Mouse (Mus musculus): ENCODE data around the gene Pif1. TPM values are rescaled to one million over a fixed set of nuclear protein-coding genes. Genes with fewer than 3 reads are reported as not detected.

The Pif1 gene
- total and polyA plus RNA-seq, 2 experiments from 2014 or later, result 1.0 to 3.7 TPM

- Histone ChIP-seq H3K36me3 (ENCODE audit: insufficient read depth) (0 out of 2 replicates have a peak, but pooled peaks cover 3% of the 10 kb centered on the region), H3K4me1 (ENCODE audit: insufficient read depth) (no peaks in the 10 kb centered on the region), H3K27ac (ENCODE audit: low read depth, low read length) (no peak overlapping the region), H3K27me3 (ENCODE audit: insufficient read depth, low read length) (no peaks in the 10 kb centered on the region), H3K4me3 (ENCODE audit: low read depth, low read length) (no peak overlapping the region), H3K9ac (no peak overlapping the region), H3K4me2 (ENCODE audit: low read depth) (no peak overlapping the region), H3K9me3 (ENCODE audit: low read length) (no peaks in the 10 kb centered on the region)
- ATAC-seq, result no peak; the same call in 1 of the 2 replicates
- WGBS, result 55% methylated on average over 5 of the region's 5 CpGs
- no peak for DNase-seq
- no peak for TF ChIP-seq CTCF (IDR thresholded peaks at IDR 0.05; ENCODE audit: low read depth)
These were observed 35.9 kb upstream of the Pif1 start for GRCm38 (mm10) chr9:65551035-65551434.

DNA sequence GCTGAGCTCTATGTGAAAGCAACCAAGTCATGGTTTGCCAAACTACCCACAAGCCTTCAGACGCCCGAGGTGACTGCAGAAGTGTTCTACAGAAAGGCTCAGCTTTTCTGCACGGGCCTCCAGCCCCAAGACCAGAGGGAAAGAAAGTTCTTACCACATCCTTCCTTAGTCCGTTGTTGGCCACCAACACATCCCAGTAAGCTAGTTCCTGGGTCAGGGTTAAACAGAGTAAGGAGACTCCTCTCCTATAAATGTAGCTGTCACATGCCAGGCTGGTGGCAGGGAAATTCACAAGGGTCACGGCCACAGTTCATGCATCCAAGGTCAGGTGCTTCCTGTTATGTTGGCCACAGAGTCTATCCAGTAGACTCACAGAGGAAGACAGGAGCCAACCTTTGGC, 34.8 kb upstream of the Pif1 start:
- no peak for TF ChIP-seq CTCF (IDR thresholded peaks at IDR 0.05; ENCODE audit: low read depth)
- Histone ChIP-seq H3K27me3 (ENCODE audit: insufficient read depth, low read length) (no peaks in the 10 kb centered on the region), H3K9ac (no peak overlapping the region), H3K27ac (ENCODE audit: low read depth, low read length) (no peak overlapping the region), H3K36me3 (ENCODE audit: insufficient read depth) (0 out of 2 replicates have a peak, but pooled peaks cover 9% of the 10 kb centered on the region), H3K4me3 (ENCODE audit: low read depth, low read length) (no peak overlapping the region), H3K4me1 (ENCODE audit: insufficient read depth) (no peaks in the 10 kb centered on the region), H3K9me3 (ENCODE audit: low read length) (no peaks in the 10 kb centered on the region), H3K4me2 (ENCODE audit: low read depth) (no peak overlapping the region)
- no peak for DNase-seq
- WGBS, result 88% methylated on average over 5 of the region's 5 CpGs
- ATAC-seq, result no peak

DNA sequence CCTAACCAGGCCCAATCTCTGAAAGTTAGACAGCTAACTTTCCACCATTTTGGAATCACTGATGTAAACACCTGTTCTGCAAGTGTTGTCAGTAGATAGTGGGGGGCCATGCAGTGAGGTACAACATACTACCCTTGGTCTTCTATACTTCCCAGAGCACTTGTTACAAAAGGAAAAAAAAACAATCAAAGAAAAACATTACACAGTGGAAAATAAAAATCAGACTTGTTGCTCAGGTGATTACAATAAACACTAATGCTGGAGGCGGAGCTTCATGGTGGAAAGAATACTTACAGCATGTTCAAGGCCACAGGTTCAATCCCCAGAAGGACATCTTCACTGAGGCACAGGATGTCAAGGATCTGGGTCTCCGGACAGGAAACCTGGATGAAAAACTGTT, 34.2 kb upstream of the Pif1 start:
- DNase-seq (no peak), ATAC-seq (no peak)
- no peaks in the 10 kb centered on the region for H3K9me3 ChIP-seq (ENCODE audit: low read length)
- no peak overlapping the region for H3K4me2 ChIP-seq (ENCODE audit: low read depth)
- H3K36me3 ChIP-seq (ENCODE audit: insufficient read depth), result 0 out of 2 replicates have a peak, but pooled peaks cover 9% of the 10 kb centered on the region
- H3K4me1 ChIP-seq (ENCODE audit: insufficient read depth), result no peaks in the 10 kb centered on the region
- no peak overlapping the region for H3K9ac ChIP-seq
- H3K27me3 ChIP-seq (ENCODE audit: insufficient read depth, low read length), result no peaks in the 10 kb centered on the region
- no peak overlapping the region for H3K4me3 ChIP-seq (ENCODE audit: low read depth, low read length)
- TF ChIP-seq CTCF (IDR thresholded peaks at IDR 0.05; ENCODE audit: low read depth), result no peak
- WGBS, result 99% methylated on average over 2 of the region's 2 CpGs
- no peak overlapping the region for H3K27ac ChIP-seq (ENCODE audit: low read depth, low read length)

DNA sequence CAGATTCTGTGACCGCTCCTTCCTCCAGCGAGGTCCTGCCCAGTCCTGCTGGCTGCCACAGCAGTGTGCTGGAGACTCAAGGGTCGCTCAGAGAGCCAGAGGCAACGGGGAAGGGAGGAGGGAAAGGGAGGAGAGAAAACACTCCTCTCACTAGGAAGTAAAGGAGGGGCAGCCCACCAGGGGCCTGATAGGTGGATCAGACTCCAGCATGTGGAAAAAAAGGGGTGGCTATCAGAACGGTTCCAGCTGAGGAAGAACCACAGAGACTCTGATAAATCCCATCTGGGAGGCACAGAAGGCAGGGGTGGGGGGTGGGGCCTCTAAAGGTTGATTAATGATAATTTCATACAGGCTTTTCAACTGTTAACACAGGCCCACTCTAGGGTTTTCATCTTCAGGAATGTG, 32.0 kb upstream of the Pif1 start:
- H3K4me1 ChIP-seq (ENCODE audit: insufficient read depth), result no peaks in the 10 kb centered on the region
- H3K36me3 ChIP-seq (ENCODE audit: insufficient read depth), result 0 out of 2 replicates have a peak, but pooled peaks cover 9% of the 10 kb centered on the region
- DNase-seq (no peak), ATAC-seq (no peak)
- H3K27me3 ChIP-seq (ENCODE audit: insufficient read depth, low read length), result no peaks in the 10 kb centered on the region
- H3K4me2 ChIP-seq (ENCODE audit: low read depth), result no peak overlapping the region
- no peak overlapping the region for H3K4me3 ChIP-seq (ENCODE audit: low read depth, low read length)
- no peak overlapping the region for H3K27ac ChIP-seq (ENCODE audit: low read depth, low read length)
- WGBS, result 26% methylated on average over 5 of the region's 5 CpGs
- H3K9me3 ChIP-seq (ENCODE audit: low read length), result no peaks in the 10 kb centered on the region
- no peak overlapping the region for H3K9ac ChIP-seq
- TF ChIP-seq CTCF (IDR thresholded peaks at IDR 0.05; ENCODE audit: low read depth), result no peak

- 92% methylated on average over 4 of the region's 4 CpGs for WGBS
These were observed 31.3 kb upstream of the Pif1 start for GRCm38 (mm10) chr9:65555621-65556020.

GRCm38 (mm10) chr9:65556349-65556748, 30.6 kb upstream of the Pif1 start:
- TF ChIP-seq CTCF (IDR thresholded peaks at IDR 0.05; ENCODE audit: low read depth), result no peak
- WGBS, result 91% methylated on average over 8 of the region's 8 CpGs

More at GRCm38 (mm10) chr9:65555621-65556020, 31.3 kb upstream of the Pif1 start:
- Histone ChIP-seq H3K4me2 (ENCODE audit: low read depth) (no peak overlapping the region), H3K4me3 (ENCODE audit: low read depth, low read length) (no peak overlapping the region), H3K9me3 (ENCODE audit: low read length) (no peaks in the 10 kb centered on the region), H3K9ac (no peak overlapping the region), H3K36me3 (ENCODE audit: insufficient read depth) (0 out of 2 replicates have a peak, but pooled peaks cover 9% of the 10 kb centered on the region), H3K4me1 (ENCODE audit: insufficient read depth) (no peaks in the 10 kb centered on the region), H3K27ac (ENCODE audit: low read depth, low read length) (no peak overlapping the region), H3K27me3 (ENCODE audit: insufficient read depth, low read length) (no peaks in the 10 kb centered on the region)
- DNase-seq, result no peak
- ATAC-seq, result no peak
- no peak for TF ChIP-seq CTCF (IDR thresholded peaks at IDR 0.05; ENCODE audit: low read depth)

GRCm38 (mm10) chr9:65556979-65557378, 30.0 kb upstream of the Pif1 start:
- H3K27me3 ChIP-seq (ENCODE audit: insufficient read depth, low read length), result no peaks in the 10 kb centered on the region
- no peaks in the 10 kb centered on the region for H3K9me3 ChIP-seq (ENCODE audit: low read length)
- 97% methylated on average over 5 of the region's 5 CpGs for WGBS
- TF ChIP-seq CTCF (IDR thresholded peaks at IDR 0.05; ENCODE audit: low read depth), result no peak
- DNase-seq, result no peak
- no peak overlapping the region for H3K4me3 ChIP-seq (ENCODE audit: low read depth, low read length)
- H3K27ac ChIP-seq (ENCODE audit: low read depth, low read length), result no peak overlapping the region
- H3K36me3 ChIP-seq (ENCODE audit: insufficient read depth), result 0 out of 2 replicates have a peak, but pooled peaks cover 9% of the 10 kb centered on the region
- no peak for ATAC-seq
- H3K4me2 ChIP-seq (ENCODE audit: low read depth), result no peak overlapping the region
- H3K9ac ChIP-seq, result no peak overlapping the region
- H3K4me1 ChIP-seq (ENCODE audit: insufficient read depth), result no peaks in the 10 kb centered on the region

More at GRCm38 (mm10) chr9:65556349-65556748, 30.6 kb upstream of the Pif1 start:
- Histone ChIP-seq H3K27me3 (ENCODE audit: insufficient read depth, low read length) (no peaks in the 10 kb centered on the region), H3K9me3 (ENCODE audit: low read length) (no peaks in the 10 kb centered on the region), H3K4me3 (ENCODE audit: low read depth, low read length) (no peak overlapping the region), H3K36me3 (ENCODE audit: insufficient read depth) (0 out of 2 replicates have a peak, but pooled peaks cover 9% of the 10 kb centered on the region), H3K9ac (no peak overlapping the region), H3K27ac (ENCODE audit: low read depth, low read length) (no peak overlapping the region), H3K4me1 (ENCODE audit: insufficient read depth) (no peaks in the 10 kb centered on the region), H3K4me2 (ENCODE audit: low read depth) (no peak overlapping the region)
- DNase-seq, result no peak
- ATAC-seq, result no peak

All from forebrain, postnatal 0 days (tissue).